7 mouse cellular contexts compared by ENCODE assay signal in the genomic region with DNA sequence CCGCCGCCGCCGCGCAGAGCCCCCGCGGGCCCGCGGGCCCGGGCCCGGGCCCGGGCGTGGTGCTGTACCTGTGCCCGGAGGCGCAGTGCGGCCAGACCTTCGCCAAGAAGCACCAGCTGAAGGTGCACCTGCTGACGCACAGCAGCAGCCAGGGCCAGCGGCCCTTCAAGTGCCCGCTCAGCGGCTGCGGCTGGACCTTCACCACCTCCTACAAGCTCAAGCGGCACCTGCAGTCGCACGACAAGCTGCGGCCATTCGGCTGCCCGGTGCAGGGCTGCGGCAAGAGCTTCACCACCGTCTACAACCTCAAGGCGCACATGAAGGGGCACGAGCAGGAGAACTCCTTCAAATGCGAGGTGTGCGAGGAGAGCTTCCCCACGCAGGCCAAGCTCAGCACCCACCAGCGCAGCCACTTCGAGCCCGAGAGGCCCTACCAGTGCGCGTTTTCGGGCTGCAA. TPM values are rescaled to one million over a fixed set of nuclear protein-coding genes. Genes with fewer than 3 reads are reported as not detected.
DNase-seq lines count a peak whose midpoint lies in the region; ATAC-seq lines count a peak whose summit lies in the region.
"Not testable (repeated sequence)": the region's sequence is repeated elsewhere in the genome, so short reads cannot be mapped to it uniquely, and the experiment has no call there.

No protein-coding gene starts in this region.

- ATAC-seq in embryonic facial prominence, embryonic 15.5 days (ENCODE audit: insufficient number of reproducible peaks, low FRiP score, low TSS enrichment, low read depth) = 0 out of 2 replicates have a peak, but pooled peaks have one; percentile 36
- peak; percentile 31 for ATAC-seq in granulocyte monocyte progenitor cell, adult 5-6 weeks (replicated peaks; ENCODE audit: poor library complexity, severe bottlenecking)
- peak; percentile 52 for ATAC-seq in hindbrain, embryonic 14.5 days (ENCODE audit: low FRiP score)
- ATAC-seq in kidney, embryonic 16.5 days (ENCODE audit: low FRiP score, low TSS enrichment) = peak; percentile 50
- ATAC-seq in liver, embryonic 16.5 days (ENCODE audit: low read depth) = peak; percentile 9; the same call in 1 of the 2 replicates
- peak; percentile 45 for ATAC-seq in midbrain, embryonic 12.5 days (ENCODE audit: low FRiP score, low read depth)
- peak; percentile 37 for ATAC-seq in neural tube, embryonic 15.5 days (ENCODE audit: low FRiP score)

- no CpG with 5 or more reads among the region's 41 CpGs for WGBS in embryonic facial prominence, embryonic 15.5 days
- no CpG with 5 or more reads among the region's 41 CpGs for WGBS in hindbrain, embryonic 14.5 days
- no CpG with 5 or more reads among the region's 41 CpGs for WGBS in kidney, embryonic 16.5 days
- no CpG with 5 or more reads among the region's 41 CpGs for WGBS in liver, embryonic 16.5 days (ENCODE audit: insufficient replicate concordance)
- WGBS in midbrain, embryonic 12.5 days = no CpG with 5 or more reads among the region's 41 CpGs
- no CpG with 5 or more reads among the region's 41 CpGs for WGBS in neural tube, embryonic 15.5 days

- H3K4me1 ChIP-seq in embryonic facial prominence, embryonic 15.5 days; hindbrain, embryonic 14.5 days (replicated peaks; ENCODE audit: control insufficient read depth, insufficient read depth, low read length); kidney, embryonic 16.5 days (ENCODE audit: insufficient read depth, low read length); liver, embryonic 16.5 days (ENCODE audit: control insufficient read depth, low read depth, low read length); midbrain, embryonic 12.5 days; neural tube, embryonic 15.5 days: not testable (repeated sequence)

- H3K36me3 ChIP-seq in embryonic facial prominence, embryonic 15.5 days; hindbrain, embryonic 14.5 days (replicated peaks; ENCODE audit: control insufficient read depth, insufficient read depth); kidney, embryonic 16.5 days (ENCODE audit: insufficient read depth, low read length); liver, embryonic 16.5 days (ENCODE audit: control insufficient read depth, insufficient read depth); midbrain, embryonic 12.5 days; neural tube, embryonic 15.5 days: not testable (repeated sequence)

- H3K9me3 ChIP-seq in embryonic facial prominence, embryonic 15.5 days (replicated peaks); hindbrain, embryonic 14.5 days (ENCODE audit: control insufficient read depth, low read length); kidney, embryonic 16.5 days (ENCODE audit: low read length); liver, embryonic 16.5 days (replicated peaks; ENCODE audit: control insufficient read depth, low read length); midbrain, embryonic 12.5 days; neural tube, embryonic 15.5 days (replicated peaks): not testable (repeated sequence)

- H3K4me3 ChIP-seq in embryonic facial prominence, embryonic 15.5 days (replicated peaks); hindbrain, embryonic 14.5 days (replicated peaks; ENCODE audit: low read length); kidney, embryonic 16.5 days (ENCODE audit: low read length); liver, embryonic 16.5 days (ENCODE audit: low read depth, low read length); midbrain, embryonic 12.5 days; neural tube, embryonic 15.5 days (replicated peaks): not testable (repeated sequence)

- not testable (repeated sequence) for DNase-seq in hindbrain, embryonic 14.5 days (ENCODE audit: low spot score)

- not testable (repeated sequence) for H3K27me3 ChIP-seq in embryonic facial prominence, embryonic 15.5 days; hindbrain, embryonic 14.5 days (ENCODE audit: control insufficient read depth, insufficient read depth, low read length); kidney, embryonic 16.5 days (ENCODE audit: insufficient read depth, low read length); liver, embryonic 16.5 days (ENCODE audit: control insufficient read depth, insufficient read depth, low read depth, low read length); midbrain, embryonic 12.5 days; neural tube, embryonic 15.5 days (replicated peaks)

- H3K9ac ChIP-seq in embryonic facial prominence, embryonic 15.5 days; hindbrain, embryonic 14.5 days; kidney, embryonic 16.5 days (replicated peaks; ENCODE audit: low read length); liver, embryonic 16.5 days (ENCODE audit: low read depth, low read length); midbrain, embryonic 12.5 days (replicated peaks); neural tube, embryonic 15.5 days (replicated peaks): not testable (repeated sequence)

- not testable (repeated sequence) for H3K27ac ChIP-seq in embryonic facial prominence, embryonic 15.5 days (replicated peaks); hindbrain, embryonic 14.5 days; kidney, embryonic 16.5 days (ENCODE audit: low read length); liver, embryonic 16.5 days (ENCODE audit: low read length); midbrain, embryonic 12.5 days (replicated peaks); neural tube, embryonic 15.5 days (replicated peaks)

- not testable (repeated sequence) for H3K4me2 ChIP-seq in embryonic facial prominence, embryonic 15.5 days (replicated peaks); hindbrain, embryonic 14.5 days (replicated peaks); kidney, embryonic 16.5 days (replicated peaks; ENCODE audit: low read depth, low read length); liver, embryonic 16.5 days (ENCODE audit: low read depth, low read length); midbrain, embryonic 12.5 days (replicated peaks)
- 0 out of 2 replicates have a peak overlapping the region, but pooled peaks have one; percentile 23 for H3K4me2 ChIP-seq in neural tube, embryonic 15.5 days

RNA-seq across cellular contexts. Expression of a gene that starts 1.3 kb away (rescaled TPM):
- 1.4 and 1.7 TPM in 2 replicates for polyA plus RNA-seq in embryonic facial prominence, embryonic 15.5 days (2015; fragmentation: Nextera tagmentation; extraction: Ambion mirVana)
- total RNA-seq in granulocyte monocyte progenitor cell, adult 5-6 weeks (2014; fragmentation: Nextera tagmentation) = 4.6 and 5.0 TPM in 2 replicates
- 4.8 and 6.8 TPM in 2 replicates for total RNA-seq in granulocyte monocyte progenitor cell, adult 5-6 weeks (2017)
- polyA plus RNA-seq in hindbrain, embryonic 14.5 days (2014; fragmentation: Nextera tagmentation; extraction: Ambion mirVana) = 3.5 and 3.6 TPM in 2 replicates
- polyA plus RNA-seq in kidney, embryonic 16.5 days (2015; fragmentation: Nextera tagmentation; extraction: Ambion mirVana) = 1.3 and 1.5 TPM in 2 replicates
- 0.15 and 0.16 TPM in 2 replicates for polyA plus RNA-seq in liver, embryonic 16.5 days (2015; fragmentation: Nextera tagmentation; extraction: Ambion mirVana)
- polyA plus RNA-seq in midbrain, embryonic 12.5 days (2016; fragmentation: Nextera tagmentation; extraction: Ambion mirVana) = 1.7 and 1.8 TPM in 2 replicates
- polyA plus RNA-seq in neural tube, embryonic 15.5 days (2015; fragmentation: Nextera tagmentation; extraction: Ambion mirVana) = 1.6 and 1.7 TPM in 2 replicates
